Mouse (Mus musculus): Measurements from ENCODE around the gene Reps2.
A peak's percentile ranks its signal among the peaks of the same experiment; 100 is the strongest.

The Reps2 gene

GRCm38 (mm10) chrX:162643091-162643788, at the start of gene Reps2:
Reps2 (minus strand) TSS chrX:162643649.
- DNase-seq, result peak; percentile 72 to 80

GRCm38 (mm10) chrX:162691272-162691671, 47.8 kb upstream of the Reps2 start:
- no peak for DNase-seq

DNA sequence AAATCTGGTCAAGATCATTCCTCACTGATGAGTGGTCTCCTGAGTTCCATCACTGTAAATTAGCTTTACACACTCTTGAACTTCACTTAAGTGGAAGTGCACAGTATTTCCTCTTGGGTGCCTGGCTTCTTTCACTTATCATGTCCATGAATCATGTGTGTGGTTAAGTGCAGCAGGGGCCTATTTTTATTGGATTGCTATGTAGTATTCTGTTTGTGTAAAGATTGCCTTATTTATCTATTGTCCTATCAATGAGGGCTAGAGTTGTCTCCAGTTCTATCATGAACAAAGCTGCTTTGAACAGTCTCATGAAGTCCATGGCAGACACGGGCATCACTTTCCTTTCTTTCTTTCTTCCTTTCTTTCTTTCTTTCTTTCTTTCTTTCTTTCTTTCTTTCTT, 41.9 kb upstream of the Reps2 start:
- no peak for DNase-seq

- DNase-seq, result no peak
Measured at GRCm38 (mm10) chrX:162679506-162679905, 36.1 kb upstream of the Reps2 start.

DNA sequence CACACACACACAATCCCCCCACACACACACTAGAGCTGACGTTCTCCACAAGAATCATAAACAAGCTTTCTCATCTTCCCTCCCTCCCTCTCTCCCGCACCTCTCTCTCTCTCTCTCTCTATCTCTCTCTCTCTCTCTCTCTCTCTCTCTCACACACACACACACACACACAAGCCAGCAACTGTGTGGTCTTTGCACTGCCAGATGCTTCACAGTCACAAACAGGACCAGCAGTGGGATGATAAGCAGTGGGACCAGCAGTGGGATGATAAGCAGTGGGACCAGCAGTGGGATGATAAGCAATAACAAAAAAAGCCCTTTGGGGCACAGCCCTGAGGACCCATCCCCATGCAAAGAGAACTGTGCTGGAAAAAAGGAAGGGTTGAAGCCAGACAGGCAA, 35.4 kb upstream of the Reps2 start:
- no peak for DNase-seq

GRCm38 (mm10) chrX:162666166-162666565, 22.7 kb upstream of the Reps2 start:
- no peak for DNase-seq

DNA sequence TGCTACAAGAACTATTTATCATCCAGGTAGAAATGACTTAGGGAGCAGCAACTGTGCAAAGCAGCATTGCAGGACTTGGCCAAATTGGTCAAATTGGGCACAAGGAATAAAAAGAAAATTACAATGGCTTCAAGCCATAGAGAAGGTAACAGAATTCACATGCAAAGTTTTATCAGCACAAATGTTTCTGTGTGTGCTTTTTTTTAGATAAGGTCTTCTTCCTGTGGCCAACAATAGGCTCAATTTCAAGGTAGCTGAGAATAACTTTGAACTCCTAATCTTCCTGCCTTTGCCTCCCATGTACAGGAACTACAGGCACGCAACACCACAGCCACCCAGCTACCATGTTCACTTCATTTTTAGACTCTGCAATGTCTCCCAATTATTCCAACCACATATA, 16.7 kb upstream of the Reps2 start:
- no peak for DNase-seq

DNA sequence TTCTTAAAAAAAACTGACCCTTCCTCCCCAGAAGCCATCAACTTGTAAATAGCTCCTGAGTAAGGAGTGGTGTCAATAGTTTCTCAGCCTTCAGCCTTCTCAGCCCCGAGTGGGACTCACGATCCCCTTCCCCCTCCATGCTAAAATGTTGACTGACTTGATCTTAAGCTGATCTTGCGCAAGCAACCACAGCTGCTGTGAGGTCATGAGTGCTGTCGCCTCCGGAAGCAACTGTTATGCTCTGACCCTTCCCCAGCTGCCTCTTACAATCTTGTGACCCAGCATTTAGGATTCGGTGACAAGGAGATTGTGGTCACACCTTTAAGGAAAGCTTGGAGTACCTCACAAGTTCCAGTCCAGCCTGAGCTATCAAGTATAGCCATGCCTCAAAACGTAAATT, 10.1 kb upstream of the Reps2 start:
- DNase-seq, result no peak

- no peak for DNase-seq
Measured at GRCm38 (mm10) chrX:162652445-162652844, 9.0 kb upstream of the Reps2 start.

DNA sequence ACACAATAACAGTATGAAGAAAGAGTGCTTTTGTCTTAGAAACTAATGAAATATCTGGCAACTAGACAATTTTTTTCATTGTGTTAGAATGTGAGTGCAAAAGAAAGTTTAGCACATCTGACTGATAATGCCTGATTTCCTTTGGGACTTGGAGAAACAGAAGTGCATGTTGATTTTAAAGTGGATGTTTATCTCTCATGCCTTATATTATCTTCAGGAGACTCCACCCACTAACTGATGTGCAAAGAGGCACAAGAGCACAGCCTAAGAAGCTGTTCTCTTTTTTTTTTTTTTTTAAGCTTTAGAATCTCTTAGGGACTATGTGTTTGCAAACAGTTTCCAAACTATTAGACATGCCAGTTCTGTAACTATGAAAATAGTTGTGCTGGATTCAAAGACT, 7.7 kb upstream of the Reps2 start:
- no peak for DNase-seq

DNA sequence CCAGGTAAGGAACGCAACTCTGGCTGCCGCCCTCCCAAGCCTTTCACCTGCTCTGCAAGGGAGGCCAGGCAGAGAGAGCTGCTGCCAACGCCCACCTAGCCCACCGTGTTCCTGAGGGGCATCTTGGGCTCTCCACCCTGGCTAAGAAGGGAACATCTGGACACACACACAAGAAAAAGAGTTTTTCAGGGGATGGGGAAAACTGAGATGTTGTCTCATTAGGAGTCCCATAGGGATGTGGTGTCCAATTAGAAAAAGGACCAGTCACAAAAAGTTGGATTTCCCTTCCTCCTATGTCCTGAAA, 292 bp upstream of the Reps2 start:
- no peak for DNase-seq

- no peak for DNase-seq
Measured at GRCm38 (mm10) chrX:162642402-162643090, 903 bp downstream of the Reps2 start.

DNA sequence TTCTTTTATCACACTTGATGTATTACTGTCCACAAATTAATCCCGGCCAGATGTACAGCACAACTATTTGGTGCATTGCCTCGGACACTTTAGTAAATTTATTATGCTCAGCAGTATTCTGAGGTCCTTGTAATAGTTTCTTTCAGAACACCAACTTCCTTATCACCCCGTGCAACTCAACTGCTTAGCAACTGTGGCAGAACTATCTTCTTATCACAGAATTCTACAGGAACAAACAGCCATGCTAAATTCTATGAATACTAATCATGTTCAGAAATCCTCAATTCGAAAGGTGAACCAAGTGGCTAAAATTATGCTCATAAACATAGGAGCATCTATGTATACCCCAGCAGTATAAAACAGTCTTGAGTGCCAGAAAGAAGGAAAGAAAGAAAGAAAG, 1.7 kb downstream of the Reps2 start:
- no peak for DNase-seq

GRCm38 (mm10) chrX:162635159-162635558, 8.3 kb downstream of the Reps2 start:
- DNase-seq, result no peak

DNA sequence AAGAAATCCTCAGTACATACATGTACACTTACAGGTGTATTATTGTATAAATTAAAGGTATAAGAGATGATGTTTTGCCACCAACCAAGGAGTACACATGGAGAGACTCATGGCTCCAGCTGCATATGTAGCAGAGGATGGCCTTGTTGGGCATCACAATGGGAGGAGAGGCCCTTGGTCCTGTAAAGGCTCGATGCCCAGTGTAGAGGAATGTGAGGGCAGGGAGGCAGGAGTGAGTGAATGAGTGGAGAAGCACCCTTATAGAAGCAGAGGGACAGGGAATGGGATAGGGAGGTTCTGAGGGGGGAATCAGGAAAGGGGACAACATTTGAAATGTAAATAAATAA, 21.4 kb downstream of the Reps2 start:
- DNase-seq, result no peak

- DNase-seq, result no peak
Measured at GRCm38 (mm10) chrX:162621194-162622090, 22.0 kb downstream of the Reps2 start.

DNA sequence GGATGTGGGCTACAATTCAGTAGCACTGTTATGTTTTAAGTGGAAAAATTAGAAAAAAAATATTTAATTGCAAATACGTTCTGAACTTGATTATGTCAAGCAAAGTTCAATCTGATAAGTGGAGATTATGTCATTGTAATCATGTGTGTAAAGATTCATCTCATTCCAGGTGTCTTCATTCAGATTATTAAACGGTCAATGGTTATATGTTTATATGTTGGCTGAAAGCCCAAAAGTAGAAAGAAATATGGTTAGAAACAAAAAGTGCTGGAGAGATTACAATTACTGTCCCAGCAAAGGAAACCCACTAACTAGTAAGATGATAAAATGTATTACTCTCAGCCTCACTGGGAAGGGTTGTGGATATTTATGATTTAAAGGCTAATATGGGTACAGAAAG, 23.7 kb downstream of the Reps2 start:
- DNase-seq, result no peak

GRCm38 (mm10) chrX:162618547-162618946, 24.9 kb downstream of the Reps2 start:
- DNase-seq, result no peak

- no peak for DNase-seq
Measured at GRCm38 (mm10) chrX:162606113-162606512, 37.3 kb downstream of the Reps2 start.

- DNase-seq, result no peak
Measured at GRCm38 (mm10) chrX:162599666-162600065, 43.8 kb downstream of the Reps2 start.

DNA sequence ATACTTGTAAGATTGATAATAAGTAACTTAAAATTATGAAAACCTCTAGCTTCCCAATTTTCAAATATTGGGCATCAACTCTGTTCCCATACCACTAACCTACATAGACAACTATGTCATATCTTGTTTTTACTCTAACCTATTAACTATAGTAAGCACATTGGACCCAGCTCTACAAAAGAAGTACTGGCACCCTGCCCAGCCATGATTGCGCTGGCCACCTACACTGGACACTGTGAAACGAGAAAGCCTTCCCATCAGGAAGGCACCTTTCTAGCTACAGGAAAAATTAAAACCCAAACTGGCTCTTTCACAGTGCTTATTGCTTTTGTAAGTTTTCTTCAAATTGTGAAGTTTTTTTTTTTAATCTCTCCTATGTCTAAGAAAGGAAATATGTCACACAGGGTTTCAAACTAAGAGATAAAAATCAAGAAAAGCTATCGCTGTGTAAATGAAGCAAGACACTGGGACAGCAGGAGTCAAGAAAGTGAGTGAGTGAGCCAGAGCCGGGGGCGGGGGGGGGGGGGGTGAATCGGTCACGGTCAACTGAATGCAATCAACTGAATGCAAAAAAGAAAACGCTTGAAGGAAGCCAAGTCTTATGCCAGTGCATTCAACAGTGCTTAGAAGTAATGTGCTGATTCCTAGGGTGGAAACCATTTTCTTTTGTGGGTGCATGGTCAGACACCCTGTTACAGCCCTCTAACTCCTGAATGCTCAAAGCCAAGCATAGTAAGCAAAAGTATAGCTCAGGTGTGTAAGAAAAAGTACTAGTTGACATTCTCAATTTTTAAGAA, 52.2 kb downstream of the Reps2 start:
- peak; percentile 46 to 61 for DNase-seq

DNA sequence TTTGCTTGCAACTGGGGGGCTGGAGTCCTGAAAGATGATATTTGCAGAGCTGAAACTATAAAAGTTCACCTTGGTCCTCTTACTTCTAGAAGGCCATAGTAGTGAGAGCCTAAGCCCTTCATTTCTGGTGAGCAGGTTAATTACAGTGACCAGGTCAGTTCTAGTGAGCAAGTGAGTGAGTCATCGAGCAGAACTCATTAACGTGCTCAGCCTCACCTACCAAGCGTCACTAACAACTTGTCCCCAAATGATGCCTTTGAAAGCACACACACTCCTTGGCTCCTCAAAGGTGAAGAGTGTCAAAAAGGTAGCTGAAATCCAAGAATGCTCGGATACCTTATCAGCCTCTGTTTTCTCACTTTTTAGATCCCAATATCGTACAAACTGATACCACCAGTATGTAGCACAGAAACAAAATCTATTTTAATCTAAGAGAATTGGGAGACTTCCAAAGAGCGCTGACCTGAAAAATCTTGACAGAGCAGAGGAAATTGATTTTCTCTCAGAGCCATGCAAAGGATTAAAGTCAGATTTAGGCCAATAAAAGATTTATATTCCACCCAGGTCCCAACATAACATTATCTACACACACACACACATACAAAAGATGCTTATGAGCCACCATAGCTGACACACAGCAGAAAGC, 53.2 kb downstream of the Reps2 start:
- no peak for DNase-seq

Measured in kidney, adult 8-10 months (tissue).